Mouse (Mus musculus) thymus, adult 18-20 months (tissue): ENCODE results near the gene Ugdh.
"Not testable (repeated sequence)": the region's sequence is repeated elsewhere in the genome, so short reads cannot be mapped to it uniquely, and the experiment has no call there.

Source experiments
- DNase-seq, 2 experiments: peaks; one replicate each; pipeline ENCODE4 v3.0.0; 2022; ENCODE audit warnings: mixed read lengths in 2 of 2

Ugdh gene

DNA sequence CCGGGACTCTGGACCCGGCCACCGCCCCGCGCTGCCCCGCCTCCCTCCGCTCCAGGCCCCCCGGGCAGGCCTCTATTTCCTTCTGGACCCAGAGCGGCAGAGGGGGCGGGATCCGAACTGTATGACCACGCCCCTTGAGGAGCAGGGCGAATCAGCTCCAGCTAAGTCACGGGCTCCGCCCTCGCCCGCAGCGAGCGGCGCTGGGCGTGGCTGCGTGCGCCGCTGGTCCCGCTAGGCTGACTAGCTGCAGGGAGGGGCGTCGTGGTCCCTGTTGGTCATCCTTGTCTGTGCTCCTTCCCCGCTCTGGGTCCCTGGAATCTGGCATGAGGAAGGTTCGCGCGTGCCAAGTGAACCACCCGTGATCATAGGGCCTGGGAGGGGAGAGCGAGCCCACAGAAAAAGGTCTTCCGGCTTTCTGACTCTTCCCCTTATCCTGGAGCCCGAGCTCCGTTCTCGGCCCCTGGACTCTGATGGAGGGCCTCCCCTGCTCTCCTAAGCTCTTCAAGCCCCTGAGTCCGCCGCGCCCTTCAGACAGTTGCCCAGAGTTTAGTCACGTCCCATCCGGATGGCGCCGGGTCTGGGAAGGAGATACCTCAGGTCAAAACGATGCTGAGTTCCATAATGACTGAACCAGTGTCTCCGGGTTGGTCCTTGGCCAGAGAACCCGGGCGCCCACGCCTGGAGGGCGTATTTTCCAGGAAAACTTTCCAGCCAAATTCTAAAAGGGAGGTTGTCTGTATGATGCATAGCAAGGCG, at the start of gene Ugdh:
TSS of gene Ugdh (minus strand) at position 144 of the 756 bp plus-strand sequence.
- peak; percentile 93 to 98 for DNase-seq

DNA sequence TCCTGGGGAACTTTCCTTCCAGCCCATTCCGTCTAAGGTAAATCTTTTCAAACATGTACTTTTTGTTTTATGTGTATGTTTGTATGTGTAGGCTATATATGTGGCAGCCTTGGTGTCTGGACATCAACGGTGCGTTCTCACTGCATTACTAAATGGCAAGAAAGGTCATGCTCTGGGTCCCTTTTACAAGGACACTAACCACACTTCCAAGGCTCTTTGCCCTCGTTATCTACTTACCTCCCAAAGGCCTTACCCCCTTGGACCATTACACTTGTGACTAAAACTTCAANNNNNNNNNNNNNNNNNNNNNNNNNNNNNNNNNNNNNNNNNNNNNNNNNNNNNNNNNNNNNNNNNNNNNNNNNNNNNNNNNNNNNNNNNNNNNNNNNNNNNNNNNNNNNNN, 47.2 kb upstream of the Ugdh start:
- no peak for DNase-seq

DNA sequence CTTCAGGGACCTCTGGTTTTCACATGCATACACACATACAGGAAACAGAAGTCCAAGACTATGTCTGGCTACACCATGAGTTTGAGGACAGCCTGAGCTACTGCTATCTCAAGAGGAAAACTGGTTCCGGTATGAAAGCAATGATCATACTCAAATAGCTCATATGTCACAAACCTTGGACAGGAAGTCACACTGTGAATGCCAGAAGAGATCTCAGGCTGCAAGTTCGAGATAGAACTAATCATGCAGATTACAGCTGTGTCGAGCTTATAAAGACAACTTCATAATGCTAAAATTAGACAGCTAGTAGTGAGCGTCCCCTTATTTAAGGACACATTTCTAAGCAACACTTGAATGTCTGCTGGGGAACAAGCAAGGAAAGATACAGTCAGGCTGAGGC, 44.8 kb upstream of the Ugdh start:
- no peak for DNase-seq

DNA sequence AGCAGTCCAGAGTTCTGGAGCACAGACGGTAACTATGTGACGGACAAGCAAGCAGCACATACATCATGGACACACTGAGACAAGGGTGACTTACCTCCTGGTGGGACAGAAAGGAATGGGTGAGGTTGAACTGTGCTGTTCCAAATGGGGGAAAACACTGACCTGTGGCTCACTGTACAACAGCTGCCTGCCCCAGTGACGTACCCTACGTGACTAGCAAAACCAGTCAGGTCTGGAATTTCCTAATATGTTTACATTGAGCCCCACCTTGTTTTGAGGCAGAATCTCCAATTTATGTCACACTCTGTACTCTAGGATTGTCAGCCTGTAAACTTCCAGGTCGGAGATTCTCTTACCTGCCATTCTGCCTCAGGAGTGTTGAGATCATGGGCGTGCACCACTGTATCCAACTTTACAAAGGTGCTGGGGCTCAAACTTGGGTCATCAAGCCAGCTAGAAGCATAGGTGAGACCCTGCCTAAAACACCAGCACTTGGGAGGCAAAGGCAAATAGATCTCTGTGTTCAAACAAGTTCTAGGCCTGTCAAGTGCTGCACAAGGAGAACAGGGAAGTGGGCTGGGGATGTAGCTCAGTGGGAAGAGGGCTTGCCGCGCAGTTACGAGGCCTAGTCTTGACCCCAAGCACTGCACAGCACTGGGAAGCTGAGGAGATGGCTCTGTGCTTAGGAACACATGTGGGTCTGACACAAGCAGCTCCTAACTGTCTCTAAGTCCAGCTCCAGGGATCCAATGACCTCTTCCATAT, 44.1 kb upstream of the Ugdh start:
- DNase-seq: no peak

DNA sequence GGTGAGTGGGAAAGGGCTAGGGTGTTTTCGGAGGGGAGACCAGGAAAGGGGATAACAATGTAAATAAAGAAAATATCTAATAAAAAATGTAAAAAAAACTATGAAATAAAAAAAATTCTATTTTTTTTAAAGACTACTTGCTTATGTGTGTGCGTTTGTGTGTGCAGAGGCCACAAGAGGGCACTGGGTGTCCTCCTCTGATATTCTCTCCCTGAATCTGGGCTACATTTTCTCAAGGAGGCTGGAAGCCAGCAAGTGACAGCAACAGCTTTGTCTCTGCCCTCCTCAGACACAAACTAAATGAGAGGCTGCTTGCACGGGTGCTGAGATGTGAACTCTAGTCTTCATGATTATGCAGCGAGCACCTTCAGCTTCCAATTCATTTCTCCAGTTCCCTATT, 42.5 kb upstream of the Ugdh start:
- DNase-seq: no peak

DNA sequence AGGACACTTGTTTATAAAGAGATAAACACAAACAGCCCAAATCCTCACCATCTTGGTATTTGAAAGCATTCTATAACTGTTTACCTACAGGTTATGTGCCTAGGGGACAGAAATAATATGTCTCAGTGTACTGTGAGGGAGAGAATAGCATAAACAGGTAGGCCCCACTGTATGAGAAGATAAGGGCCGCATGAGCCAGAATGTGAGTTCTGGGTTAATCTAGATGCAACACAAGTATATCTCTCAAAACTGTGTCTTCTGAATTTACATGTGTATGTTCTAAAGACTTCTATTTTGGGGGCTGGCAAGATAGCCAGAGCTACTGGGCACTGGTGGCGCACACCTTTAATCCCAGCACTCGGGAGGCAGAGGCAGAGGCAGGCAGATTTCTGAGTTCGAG, 41.0 kb upstream of the Ugdh start:
- DNase-seq: not testable (repeated sequence)

DNA sequence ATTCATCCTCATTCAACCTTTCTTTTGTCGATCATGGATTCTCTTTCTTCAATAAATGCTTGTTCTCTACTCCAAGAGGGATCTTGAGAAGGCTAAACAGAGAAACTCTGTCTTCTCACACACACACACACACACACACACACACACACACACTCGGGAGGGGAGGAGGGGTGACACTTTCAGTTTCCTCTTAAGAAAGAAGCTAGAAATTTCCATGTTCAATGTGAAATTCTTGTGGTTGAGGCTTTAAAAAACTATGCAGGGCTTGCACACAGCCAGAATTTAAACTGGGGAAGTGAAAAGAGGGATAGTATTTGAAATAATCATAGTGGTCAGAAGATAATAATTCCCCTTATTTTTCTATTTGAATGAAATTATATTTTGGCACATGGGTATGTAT, 40.1 kb upstream of the Ugdh start:
- no peak for DNase-seq

DNA sequence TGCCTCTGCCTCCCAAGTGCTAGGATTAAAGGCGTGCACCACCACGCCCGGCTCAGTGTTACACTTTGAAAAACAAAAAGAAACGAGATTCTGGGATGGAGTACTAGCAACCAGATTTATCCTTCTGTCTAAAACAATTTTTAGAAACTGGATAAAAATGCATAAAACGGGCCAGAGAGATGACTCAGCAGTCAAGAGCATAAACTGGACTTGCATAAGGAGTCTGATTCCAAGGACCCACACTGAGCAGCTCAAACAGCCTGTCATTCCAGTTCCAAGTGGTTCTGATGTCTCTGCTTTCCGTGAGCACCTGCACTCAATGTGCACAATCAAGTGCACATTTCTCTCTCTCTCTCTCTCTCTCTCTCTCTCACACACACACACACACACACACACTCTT, 34.0 kb upstream of the Ugdh start:
- no peak for DNase-seq

DNA sequence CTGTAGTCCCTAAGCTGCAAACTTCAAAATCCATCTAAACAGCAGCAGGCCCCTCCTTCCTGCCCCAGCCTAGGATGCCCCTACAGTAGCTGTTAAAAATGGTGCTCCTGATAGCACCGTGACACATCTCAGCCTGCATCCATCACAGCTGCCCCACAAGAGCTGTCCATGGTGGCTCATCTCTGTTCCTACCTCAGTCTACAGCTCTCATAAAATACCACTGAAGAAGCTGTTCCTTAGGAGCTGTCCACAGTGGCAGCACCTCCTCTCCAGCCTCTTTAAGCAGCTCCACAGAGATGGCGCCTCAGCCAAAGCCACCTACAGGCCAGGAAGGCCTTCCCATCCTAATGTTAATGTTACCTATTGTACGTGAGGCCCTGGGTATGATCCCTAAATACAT, 31.2 kb upstream of the Ugdh start:
- DNase-seq: no peak

DNA sequence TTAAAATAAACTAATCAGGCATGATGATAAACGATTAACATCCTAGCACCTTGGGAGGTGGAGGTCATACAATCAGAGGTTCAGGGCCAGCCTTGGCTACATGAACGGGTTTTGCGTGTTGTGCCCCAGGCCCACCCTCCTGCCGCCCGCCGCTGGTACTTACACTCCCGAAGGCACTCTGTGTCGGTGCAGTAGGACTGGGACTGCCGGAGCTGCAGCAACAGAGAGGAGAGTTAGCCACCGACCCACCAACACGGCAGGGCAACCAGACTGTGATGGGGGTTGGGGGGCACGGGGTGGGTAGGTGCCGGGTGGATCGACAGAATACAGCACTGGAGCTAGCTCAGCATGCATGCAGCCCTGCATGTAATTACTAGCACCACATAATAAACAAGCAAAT, 24.6 kb upstream of the Ugdh start:
- no peak for DNase-seq

DNA sequence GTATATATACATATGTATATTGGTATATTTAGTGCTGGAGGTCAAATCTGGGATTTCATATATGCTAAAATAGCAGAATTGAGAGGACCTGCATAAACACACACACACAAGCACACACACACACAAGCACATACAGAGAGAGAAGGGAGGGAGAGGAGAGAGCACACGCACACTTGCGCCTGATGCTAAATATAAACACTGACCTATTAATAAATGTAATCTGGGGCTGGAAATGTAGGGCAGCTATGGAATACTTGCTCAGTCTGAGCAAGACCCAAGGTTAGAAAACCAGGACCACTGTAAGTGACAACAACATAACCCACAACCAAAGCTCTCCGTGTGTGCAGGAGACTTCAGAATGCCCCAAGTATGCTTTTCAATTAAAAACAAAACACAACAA, 23.7 kb upstream of the Ugdh start:
- no peak for DNase-seq

DNA sequence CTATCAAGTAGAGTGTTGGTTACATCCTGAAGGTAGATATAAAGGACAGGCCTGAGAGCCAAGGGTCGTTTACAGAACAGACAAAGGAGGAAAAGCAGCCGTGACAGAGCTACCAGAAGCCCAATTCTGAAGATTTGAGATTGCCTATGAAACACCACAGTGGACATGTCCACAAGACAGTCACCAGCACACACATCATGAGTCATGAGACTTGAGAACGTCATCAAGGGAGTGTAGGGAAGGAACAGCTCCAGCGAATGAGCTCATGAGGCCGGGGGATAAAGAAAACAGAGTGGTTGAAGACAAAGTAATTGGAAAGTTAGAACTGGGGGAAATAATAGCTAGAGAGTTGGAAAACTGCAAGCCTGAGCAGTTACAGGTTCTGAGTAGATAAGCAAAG, 22.1 kb upstream of the Ugdh start:
- no peak for DNase-seq

DNA sequence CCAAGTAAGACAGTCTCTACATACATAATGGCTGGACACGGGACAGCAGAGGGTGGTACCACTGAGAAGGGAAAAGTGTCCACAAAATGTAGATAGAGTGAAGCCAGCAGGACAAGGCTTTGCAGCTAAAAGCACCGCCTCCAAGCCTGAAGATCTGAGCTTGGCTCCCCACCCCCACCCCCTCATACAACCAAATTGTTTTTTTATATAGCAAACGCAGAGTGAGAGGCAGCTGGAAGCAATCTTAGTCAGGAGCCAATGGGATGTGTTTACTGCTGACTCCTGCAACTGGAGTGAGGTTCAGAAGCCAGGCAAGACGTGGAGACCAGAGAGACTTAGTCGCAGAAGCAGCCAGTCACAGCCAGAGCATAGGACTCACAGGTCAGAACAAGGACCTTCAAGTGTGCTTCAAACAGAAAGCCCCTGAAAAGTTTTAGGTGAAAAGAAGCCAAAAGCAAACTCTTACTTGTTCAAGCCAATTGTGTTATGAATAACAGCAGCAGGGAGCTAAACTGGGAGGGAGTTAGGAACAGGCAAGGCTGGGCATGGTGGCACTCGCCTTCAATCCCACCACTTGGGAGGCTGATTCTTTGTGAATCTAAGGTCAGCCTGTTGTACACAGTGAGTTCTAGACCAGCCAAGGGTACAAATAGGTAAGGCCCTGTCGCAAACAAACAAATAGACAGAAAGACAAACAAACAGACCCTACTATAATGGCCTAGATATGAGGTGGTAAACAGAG, 21.5 kb upstream of the Ugdh start:
- no peak for DNase-seq

DNA sequence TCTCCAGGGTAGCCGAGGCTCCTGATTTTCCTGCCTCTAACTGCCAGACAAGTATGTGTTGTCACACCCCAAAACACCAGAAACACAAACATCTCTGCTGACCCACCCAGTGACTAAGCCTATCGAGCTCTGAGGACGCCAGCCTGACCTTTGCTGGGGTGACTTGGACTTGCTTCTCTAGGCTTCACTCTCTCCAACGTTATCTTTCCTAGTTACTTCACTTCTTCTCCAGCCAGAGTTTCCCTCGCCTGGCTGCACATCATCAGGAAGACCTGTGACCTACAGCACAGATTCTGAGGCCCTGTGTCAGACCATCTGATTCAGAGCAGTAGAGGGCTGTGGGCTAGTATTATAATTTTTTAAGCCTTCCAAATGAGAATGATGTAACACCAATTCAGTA, 19.0 kb upstream of the Ugdh start:
- no peak for DNase-seq

DNA sequence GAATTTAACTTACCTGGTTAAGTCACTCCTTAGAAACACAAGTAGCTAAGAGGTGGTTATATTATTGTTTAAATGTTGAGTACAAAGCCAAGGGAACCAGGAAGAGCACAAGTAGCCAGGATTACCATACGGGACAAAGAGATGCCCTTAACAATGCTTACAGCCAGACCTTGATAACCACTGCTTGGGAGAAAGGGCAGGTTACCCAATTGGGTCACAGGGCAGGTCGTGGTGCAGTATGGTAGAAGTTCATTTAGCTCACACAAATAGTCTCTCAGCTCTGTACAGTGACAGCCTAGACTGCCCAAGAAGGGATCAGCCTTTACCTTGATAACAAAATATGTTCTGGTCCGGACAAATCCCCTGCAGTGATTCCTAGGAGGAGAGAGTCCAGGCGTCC, 13.2 kb upstream of the Ugdh start:
- DNase-seq: no peak

DNA sequence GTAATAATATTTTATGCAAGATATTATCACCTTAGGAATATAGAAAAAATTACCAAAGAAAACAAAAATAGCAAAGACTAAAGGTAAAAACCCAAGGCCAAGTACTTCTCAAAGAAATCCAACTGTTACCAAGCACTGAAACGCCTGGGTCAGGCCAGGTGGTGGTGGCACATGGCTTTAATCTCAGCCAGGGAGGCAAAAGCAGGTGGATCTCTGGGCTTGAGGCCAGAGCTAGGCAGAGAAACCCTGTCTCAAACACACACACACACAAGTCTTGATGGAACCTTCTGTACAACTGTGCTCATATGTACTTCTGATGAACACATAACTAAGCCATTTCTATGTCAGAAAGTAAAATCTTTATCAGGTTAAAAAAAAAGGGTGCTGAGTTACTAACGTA, 12.1 kb upstream of the Ugdh start:
- DNase-seq: no peak

DNA sequence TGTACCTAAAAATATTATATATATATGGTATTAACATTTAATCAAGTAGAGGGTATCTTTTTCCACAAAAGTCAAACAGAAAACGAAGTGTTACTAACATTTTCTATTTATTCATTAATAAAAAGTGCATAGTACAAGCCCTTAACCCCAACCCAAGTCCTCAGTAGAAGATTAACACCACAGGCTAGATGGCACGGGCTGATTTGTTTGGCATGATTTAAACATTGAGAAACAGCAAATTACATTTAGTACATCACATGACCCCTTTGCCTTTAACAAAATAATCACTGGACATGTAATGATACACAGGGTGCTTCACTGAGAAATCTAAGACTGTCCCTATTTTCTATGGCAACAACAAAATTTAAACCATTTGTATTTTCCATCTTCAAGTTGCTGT, 11.0 kb upstream of the Ugdh start:
- DNase-seq: no peak

DNA sequence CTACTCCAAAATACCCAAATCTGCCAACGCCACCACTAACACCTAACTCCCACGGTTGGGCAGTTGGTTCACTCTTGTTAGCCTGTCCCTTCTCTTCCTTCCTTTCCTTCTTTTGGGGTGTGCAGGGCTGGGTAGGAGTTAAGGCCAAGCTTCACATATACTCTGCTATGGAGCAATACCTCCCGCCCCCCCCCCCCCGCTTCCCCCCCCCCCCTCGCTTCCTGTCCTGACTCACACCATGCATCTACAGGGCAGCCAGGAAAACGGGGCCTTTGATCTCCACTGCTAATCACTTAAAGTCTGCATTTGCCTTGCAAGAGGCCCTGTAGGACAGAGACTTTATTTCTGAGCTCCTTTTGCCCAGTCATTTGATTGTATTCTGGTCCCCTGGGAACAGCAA, 9.2 kb upstream of the Ugdh start:
- DNase-seq: no peak

DNA sequence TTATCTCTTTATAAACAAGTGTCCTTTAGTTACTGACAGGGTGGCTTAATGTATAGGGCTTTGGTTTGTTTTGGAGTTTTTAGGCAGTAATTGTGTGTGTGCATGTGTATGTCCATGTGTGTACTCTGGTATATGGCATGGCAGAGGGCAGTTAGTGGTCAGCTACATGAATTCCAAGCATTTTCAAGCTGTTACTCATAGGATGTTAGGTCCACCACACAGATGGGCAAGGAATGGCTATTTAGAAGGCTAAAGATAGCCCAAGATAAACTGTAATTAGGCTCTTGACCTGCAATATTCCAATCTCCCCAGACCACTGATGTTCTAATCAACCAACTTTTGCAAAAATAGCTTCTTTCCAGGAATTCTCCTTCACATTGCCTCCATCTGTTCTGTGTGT, 2.3 kb upstream of the Ugdh start:
- DNase-seq: no peak

DNA sequence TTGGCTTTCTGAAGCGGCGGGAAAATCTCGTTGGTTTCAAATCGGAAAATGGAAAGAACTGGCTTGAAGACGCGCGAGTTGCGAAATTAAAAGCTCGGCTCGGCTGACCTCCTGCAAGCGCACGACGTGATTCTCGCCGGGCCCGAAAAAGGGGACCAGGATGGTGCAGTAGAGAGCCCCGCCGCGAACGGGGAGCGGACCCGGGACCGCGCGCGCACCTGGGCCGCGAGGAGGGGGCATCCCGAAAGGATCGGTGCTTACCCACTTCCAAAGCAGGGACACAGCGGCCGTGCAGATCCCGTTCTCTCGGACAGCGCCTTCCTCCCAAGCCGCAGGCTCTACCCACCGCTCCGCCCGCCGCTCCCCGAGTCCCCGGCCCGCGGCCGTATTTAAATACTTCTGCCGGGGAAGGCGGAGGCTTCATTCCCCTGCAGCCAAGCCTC, 365 bp downstream of the Ugdh start:
- no peak for DNase-seq

DNA sequence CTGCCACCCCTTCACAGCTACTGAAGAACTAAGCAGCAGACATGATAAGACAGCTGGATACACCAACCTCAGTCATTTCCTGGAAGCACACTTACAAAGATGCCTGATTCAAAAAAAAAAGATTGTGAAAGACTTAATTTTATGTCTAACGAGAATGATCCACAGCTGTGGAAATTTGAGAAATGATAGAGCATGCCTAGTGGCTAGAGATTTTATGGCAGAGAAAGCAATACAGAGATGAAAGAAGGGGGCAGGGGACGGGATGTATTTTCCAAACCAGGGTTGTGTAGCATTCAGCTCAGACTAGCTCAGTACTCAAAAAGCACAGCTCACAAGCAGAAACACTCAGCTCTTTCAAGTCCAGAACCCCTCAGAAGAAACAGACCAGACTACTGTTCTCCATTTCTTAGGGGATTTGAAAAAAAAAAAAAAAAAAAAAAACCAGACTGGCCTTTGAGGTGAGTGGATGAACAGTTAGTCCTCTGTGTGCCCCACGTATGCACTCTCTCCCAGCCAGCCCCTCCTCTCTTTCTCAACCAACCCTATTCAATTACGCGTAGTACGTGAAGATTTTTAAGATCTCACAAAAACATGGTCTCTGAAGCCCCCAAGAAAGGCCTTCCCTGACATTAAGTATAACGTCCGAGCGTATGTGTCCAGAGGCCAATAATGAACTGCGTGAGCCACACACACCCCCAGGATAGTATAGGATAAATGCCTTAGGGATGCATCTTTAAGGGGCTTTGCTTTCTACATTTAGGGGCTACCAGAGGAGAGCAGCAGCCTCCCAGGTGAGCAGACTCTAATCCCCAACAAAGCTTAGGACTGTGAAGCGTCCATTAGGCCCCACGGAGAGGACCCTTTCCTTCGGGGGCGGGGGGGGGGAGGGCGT, 1.0 kb downstream of the Ugdh start:
- DNase-seq: no peak

DNA sequence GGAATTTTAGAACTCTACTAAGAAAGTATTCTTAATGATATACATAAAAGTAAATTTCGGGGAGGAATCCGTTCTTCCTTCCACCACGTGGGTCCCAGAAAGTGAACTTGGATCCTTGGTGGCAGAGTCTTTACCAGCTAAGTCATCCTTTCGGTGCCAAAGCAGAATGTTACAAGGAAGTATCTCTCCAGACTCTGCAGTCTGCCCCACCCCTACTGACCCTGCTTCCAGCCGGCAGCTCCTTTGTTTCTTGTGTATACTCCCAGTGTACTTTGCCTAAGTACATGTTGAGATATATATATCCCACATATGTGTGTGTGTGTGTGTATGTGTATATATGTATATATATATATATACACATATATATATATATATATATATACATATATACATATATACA, 6.3 kb downstream of the Ugdh start:
- no peak for DNase-seq

DNA sequence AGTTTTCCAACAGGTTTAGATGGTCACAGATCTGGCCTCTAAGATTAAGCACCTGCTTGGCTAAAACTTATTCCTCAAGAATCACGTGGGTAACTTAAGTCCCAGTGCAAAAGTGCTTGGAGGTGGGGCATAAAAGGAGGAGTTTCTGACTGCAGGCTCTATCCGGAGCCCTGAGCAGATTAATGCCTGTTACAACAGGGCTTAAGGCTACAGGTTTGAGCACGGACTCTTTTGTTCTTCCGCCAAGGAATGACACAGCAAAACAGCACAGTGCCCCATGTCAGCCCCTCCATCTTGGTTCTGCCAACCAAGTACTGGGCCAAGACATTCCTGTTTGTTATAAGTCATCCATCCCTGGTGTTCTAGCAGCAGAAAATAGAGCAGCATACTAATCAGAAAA, 7.4 kb downstream of the Ugdh start:
- DNase-seq: no peak
